Mouse (Mus musculus): ENCODE results near the gene Ssbp2. TPM values are rescaled to one million over a fixed set of nuclear protein-coding genes. Genes with fewer than 3 reads are reported as not detected.

The Ssbp2 gene
- polyA plus RNA-seq, 1 experiment from 2014 or later, result 123 TPM

DNA sequence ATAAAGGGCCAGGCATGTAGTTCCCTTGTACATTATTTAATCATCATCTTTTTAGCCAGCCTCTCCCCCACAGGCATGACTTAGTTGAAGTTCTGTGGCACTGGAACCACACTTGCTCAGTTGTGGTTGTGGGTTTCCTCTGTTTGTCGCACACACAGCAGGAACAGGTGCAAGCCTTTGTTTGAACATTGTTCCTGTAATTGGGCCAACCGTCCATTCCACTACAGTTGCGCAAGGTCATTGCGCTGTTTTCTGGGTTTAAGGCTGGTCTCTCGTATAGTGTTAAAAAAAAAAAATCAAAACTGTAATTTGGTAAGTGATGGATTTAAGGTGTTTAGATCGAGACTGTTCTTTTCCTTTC lies 81.0 kb downstream of the Ssbp2 start:
- Histone ChIP-seq H3K27ac (no peak overlapping the region), H3K9ac (no peak overlapping the region), H3K4me3 (replicated peaks) (no peak overlapping the region), H3K4me1 (no peaks in the 10 kb centered on the region), H3K27me3 (no peaks in the 10 kb centered on the region), H3K9me3 (replicated peaks) (no peaks in the 10 kb centered on the region), H3K36me3 (peaks cover 5% of the 10 kb centered on the region; the same call in 1 of the 2 replicates), H3K4me2 (no peak overlapping the region)
- 96% methylated on average over 6 of the region's 6 CpGs for WGBS
- no peak for ATAC-seq (replicated peaks; ENCODE audit: low FRiP score)

DNA sequence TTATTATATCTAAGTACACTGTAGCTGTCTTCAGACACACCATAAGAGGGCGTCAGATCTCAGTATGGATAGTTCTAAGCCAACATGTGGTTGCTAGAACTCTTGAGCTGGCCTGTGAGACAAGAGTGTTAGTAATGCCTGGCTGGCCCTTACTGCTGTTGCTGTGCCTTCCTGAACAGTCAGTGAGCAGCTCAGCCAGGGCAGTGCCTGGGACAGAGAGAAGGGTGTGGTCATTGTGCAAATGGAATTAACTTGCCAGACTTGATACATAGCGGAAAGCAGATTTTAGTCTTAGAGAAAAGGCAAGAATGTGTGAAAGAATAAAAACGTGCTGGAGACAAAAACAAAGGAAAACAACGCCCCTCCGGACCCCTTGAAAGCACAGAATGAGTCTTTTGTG lies 83.5 kb downstream of the Ssbp2 start:
- no peak overlapping the region for H3K4me2 ChIP-seq
- H3K27ac ChIP-seq, result no peak overlapping the region
- no peak overlapping the region for H3K4me3 ChIP-seq (replicated peaks)
- 83% methylated on average over 5 of the region's 5 CpGs for WGBS
- H3K27me3 ChIP-seq, result no peaks in the 10 kb centered on the region
- H3K36me3 ChIP-seq, result peaks cover 5% of the 10 kb centered on the region; the same call in 1 of the 2 replicates
- H3K4me1 ChIP-seq, result no peaks in the 10 kb centered on the region
- ATAC-seq (replicated peaks; ENCODE audit: low FRiP score), result no peak
- no peak overlapping the region for H3K9ac ChIP-seq
- H3K9me3 ChIP-seq (replicated peaks), result no peaks in the 10 kb centered on the region

DNA sequence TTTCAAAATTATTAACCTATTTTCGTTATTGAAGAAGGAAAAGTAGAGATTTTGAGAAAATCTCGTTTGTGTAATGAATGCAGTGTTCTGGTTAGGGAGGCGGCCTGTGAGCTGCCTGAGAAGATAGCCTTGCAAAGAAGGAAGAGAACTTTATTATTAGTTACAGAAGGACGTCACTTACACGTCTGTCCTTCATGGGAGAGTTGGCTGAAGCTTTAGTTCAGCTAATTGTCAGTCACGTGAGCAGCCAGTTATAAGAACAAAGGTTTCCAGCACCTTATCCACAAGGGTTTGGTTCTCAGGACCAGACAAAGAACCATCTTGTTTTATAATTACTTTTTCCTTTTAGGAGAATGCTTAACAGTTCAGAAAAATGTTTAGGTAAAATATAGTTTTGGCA lies 104.0 kb downstream of the Ssbp2 start:
- Histone ChIP-seq H3K4me2 (no peak overlapping the region), H3K9me3 (replicated peaks) (no peaks in the 10 kb centered on the region), H3K9ac (no peak overlapping the region), H3K27ac (no peak overlapping the region), H3K4me1 (no peaks in the 10 kb centered on the region), H3K4me3 (replicated peaks) (no peak overlapping the region), H3K27me3 (no peaks in the 10 kb centered on the region), H3K36me3 (peaks cover 12% of the 10 kb centered on the region; the same call in 1 of the 2 replicates)
- 72% methylated on average over 6 of the region's 6 CpGs for WGBS
- ATAC-seq (replicated peaks; ENCODE audit: low FRiP score), result no peak

DNA sequence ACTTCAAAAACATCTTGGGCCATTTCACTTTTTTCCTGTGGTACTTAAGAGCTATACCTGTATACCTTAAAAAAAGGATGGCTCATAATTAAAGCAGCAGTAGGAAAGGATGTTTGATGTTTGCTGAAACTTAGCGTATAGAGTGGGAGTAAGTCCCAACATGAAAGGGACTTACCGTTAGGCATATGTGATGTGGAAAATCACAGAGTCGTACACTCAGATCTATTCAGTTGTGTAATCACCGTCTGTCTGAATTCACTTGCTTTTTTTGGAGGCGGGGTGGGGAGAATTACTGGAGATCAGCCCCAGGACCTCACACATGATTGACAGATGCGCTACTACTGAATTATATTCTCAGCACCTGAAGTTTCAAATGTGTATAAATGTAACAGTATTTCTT lies 104.7 kb downstream of the Ssbp2 start:
- no peak for ATAC-seq (replicated peaks; ENCODE audit: low FRiP score)
- Histone ChIP-seq H3K4me3 (replicated peaks) (no peak overlapping the region), H3K27me3 (no peaks in the 10 kb centered on the region), H3K9me3 (replicated peaks) (no peaks in the 10 kb centered on the region), H3K27ac (no peak overlapping the region), H3K36me3 (peaks cover 12% of the 10 kb centered on the region; the same call in 1 of the 2 replicates), H3K9ac (no peak overlapping the region), H3K4me2 (no peak overlapping the region), H3K4me1 (no peaks in the 10 kb centered on the region)
- WGBS, result 88% methylated on average over 6 of the region's 6 CpGs

DNA sequence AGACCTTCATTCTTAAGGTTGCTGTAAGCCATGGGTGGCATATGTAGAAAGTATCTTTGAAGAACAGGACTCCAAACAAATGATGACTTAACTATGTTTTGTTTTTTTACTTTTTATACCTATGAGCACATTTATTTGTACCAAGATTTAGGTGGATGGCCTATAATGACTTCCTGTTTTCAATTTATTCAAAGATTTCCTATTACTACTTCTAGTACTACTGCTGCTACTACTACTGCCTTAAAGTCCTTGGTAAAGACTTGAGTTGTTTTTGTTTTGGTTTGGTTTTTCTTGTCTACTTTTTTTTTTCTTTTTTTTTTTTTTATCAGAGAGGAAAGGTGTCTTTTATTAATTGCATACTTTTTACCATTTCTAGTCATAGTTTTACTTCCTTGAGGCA lies 121.4 kb downstream of the Ssbp2 start:
- Histone ChIP-seq H3K4me3 (replicated peaks) (no peak overlapping the region), H3K27ac (no peak overlapping the region), H3K9me3 (replicated peaks) (no peaks in the 10 kb centered on the region), H3K4me2 (no peak overlapping the region), H3K27me3 (no peaks in the 10 kb centered on the region), H3K4me1 (no peaks in the 10 kb centered on the region), H3K9ac (no peak overlapping the region), H3K36me3 (no peaks in the 10 kb centered on the region)
- no peak for ATAC-seq (replicated peaks; ENCODE audit: low FRiP score)

DNA sequence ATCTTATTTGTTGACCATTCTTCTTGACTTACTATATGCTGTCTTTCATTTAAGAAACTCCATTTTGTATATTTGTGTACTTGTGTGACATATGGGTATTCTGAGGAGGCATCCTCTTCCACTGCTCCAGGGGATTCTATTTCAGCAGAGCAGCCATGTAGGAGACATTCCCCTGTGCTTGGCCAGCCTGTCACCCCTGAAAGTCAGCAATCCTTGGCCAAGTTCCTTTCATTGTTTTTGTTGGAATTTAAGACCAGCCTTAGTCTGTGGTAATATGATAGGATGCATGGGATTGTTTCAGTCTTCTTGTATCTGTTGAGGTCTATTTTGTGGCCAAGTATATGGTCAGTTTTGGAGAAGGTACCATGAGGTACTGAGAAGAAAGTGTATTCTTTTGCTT lies 122.1 kb downstream of the Ssbp2 start:
- Histone ChIP-seq H3K4me1 (no peaks in the 10 kb centered on the region), H3K27me3 (no peaks in the 10 kb centered on the region), H3K4me2 (no peak overlapping the region), H3K9me3 (replicated peaks) (no peaks in the 10 kb centered on the region), H3K9ac (no peak overlapping the region), H3K27ac (no peak overlapping the region), H3K4me3 (replicated peaks) (no peak overlapping the region), H3K36me3 (no peaks in the 10 kb centered on the region)
- peak; percentile 79 for ATAC-seq (replicated peaks; ENCODE audit: low FRiP score)

DNA sequence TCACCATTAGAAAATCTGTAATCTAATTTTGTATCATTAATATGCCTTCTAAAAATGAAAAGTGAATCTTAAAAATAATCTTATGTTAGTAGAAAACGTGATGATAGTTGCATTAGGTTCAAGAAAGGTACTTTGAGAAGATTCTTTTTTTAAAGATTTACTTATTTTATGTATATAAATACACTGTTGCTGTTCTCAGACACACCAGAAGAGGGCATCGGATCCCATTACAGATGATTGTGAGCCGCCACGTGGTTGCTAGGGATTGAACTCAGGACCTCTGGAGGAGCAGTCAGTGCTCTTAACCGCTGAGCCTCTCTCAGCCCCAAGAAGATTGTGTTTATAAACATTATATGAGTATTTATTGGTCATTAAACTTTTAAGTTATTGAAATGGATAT lies 126.3 kb downstream of the Ssbp2 start:
- Histone ChIP-seq H3K4me3 (replicated peaks) (no peak overlapping the region), H3K27ac (no peak overlapping the region), H3K9me3 (replicated peaks) (no peaks in the 10 kb centered on the region), H3K27me3 (no peaks in the 10 kb centered on the region), H3K4me1 (no peaks in the 10 kb centered on the region), H3K9ac (no peak overlapping the region), H3K4me2 (no peak overlapping the region), H3K36me3 (no peaks in the 10 kb centered on the region)
- no peak for ATAC-seq (replicated peaks; ENCODE audit: low FRiP score)
- 85% methylated on average over 5 of the region's 5 CpGs for WGBS

DNA sequence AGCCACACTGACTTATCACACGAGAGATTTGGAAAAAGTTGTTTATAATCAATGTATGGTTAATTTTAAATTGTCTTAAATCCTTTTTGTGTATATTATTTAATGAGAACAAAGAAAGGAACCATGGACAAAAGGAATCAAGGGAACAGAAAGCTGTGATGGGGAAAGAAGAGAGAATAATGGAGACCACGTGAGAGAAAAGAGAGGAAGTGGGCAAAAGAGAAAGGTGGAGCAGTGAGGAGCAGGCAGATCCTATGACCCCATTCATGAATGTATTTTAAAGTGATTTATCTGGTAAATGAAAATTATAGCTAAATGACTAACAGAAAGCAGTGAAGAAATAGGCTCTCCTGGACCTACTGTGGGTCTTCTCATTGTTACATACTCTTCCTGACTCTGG lies 128.4 kb downstream of the Ssbp2 start:
- Histone ChIP-seq H3K4me3 (replicated peaks) (no peak overlapping the region), H3K9me3 (replicated peaks) (no peaks in the 10 kb centered on the region), H3K9ac (no peak overlapping the region), H3K4me2 (no peak overlapping the region), H3K27ac (no peak overlapping the region), H3K36me3 (no peaks in the 10 kb centered on the region), H3K4me1 (no peaks in the 10 kb centered on the region), H3K27me3 (no peaks in the 10 kb centered on the region)
- ATAC-seq (replicated peaks; ENCODE audit: low FRiP score), result no peak
- 81% methylated on average over 2 of the region's 2 CpGs for WGBS

DNA sequence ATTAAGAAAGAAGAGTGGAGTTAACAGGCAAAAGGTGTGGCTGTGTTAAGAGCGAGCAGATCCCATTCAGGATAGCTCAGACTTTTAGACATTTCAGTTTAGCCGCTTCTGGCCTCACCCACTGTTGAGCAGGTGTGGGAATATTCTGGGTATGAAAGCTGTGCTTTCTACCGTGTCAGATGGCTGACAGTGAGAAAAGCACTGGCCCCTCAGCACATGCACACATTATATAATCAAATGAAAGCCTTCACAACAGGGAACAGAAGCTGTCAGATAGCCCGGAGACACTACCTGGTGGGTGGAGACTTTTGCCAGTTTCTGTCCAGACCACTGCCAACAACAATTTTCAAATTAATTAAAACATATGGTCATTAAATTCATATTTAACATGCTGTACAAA lies 131.8 kb downstream of the Ssbp2 start:
- Histone ChIP-seq H3K4me2 (no peak overlapping the region), H3K36me3 (no peaks in the 10 kb centered on the region), H3K4me1 (no peaks in the 10 kb centered on the region), H3K9me3 (replicated peaks) (no peaks in the 10 kb centered on the region), H3K27me3 (no peaks in the 10 kb centered on the region), H3K27ac (no peak overlapping the region), H3K9ac (no peak overlapping the region), H3K4me3 (replicated peaks) (no peak overlapping the region)
- 85% methylated on average over 4 of the region's 4 CpGs for WGBS
- no peak for ATAC-seq (replicated peaks; ENCODE audit: low FRiP score)

DNA sequence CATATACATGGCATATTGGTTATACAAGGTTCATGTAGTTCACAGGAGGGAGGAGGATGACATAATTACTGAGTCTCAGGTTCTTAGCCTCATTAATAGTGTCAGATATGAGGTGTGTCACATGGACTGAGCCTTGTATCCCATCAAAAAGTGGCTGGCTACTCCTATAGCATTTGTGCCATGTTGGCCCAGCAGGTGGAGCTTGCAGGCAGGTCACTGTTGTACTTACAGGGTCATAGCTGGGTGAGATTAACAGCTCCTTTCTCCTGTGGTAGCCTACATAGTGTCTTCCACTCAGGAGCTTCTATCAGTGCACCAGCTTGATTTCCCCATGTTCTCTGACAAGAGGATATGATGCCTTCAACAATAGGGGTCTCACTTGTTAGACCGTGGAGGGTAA lies 135.2 kb downstream of the Ssbp2 start:
- Histone ChIP-seq H3K27me3 (no peaks in the 10 kb centered on the region), H3K4me2 (no peak overlapping the region), H3K9me3 (replicated peaks) (no peaks in the 10 kb centered on the region), H3K4me1 (no peaks in the 10 kb centered on the region), H3K9ac (no peak overlapping the region), H3K4me3 (replicated peaks) (no peak overlapping the region), H3K36me3 (no peaks in the 10 kb centered on the region), H3K27ac (no peak overlapping the region)
- ATAC-seq (replicated peaks; ENCODE audit: low FRiP score), result no peak
- WGBS, result 95% methylated on average over 1 of the region's 1 CpGs

DNA sequence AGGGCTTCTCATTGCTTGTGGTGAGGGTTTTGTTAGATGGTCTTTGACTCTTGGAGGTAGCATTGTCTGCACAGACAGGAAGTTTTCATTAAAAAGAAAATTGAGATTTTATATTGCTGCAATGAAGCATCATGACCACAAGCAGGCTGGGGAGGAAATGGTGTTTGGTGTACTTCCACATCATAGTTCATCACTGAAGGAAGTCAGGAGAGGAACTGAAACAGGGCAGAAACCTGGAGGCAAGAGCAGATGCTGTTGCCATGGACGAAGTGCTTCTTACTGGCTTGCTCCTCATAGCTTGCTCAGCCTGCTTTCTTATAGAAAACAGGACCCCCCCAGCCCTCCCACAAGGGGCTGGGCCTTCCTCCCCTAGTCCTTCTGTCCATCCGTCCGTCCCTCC lies 139.5 kb downstream of the Ssbp2 start:
- Histone ChIP-seq H3K9ac (no peak overlapping the region), H3K27ac (no peak overlapping the region), H3K4me3 (replicated peaks) (no peak overlapping the region), H3K27me3 (no peaks in the 10 kb centered on the region), H3K9me3 (replicated peaks) (no peaks in the 10 kb centered on the region), H3K4me2 (no peak overlapping the region), H3K4me1 (no peaks in the 10 kb centered on the region), H3K36me3 (no peaks in the 10 kb centered on the region)
- ATAC-seq (replicated peaks; ENCODE audit: low FRiP score), result no peak
- 97% methylated on average over 3 of the region's 3 CpGs for WGBS

DNA sequence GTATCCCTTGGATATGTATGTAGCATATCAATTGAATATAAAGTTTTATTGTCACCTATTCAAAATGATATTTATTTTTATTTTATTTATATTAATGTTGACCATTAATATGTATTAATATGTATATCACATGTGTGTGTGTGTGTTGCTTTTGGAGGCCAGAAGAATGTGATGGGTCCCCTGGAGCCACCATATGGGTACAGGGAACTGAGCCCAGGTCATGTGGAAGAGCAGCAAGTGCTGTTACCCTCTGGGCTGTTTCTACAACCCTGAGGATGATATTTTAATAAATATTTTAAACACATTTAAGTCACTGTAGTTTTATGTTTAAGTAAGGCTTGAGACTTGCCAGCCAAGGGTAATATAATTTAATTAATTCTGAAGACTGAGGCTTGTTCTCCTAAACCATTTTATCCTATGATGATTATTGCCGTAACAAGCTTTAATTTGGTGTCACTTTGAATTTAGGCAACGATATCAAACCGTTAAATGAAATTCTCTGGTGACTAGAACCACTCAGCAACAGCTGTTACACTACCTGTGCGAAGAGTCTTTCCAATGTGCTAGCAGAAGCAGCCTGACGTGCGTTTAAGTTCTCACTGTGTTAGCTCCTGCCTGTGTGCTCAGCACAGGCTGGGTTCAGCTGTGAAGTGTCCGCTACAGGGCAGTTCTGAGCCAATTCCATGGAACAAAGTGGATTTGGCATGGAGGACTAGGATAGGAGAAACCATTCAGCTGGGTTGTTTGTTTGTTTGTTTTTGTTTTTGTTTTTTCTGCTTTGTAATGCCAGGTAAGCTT lies 145.2 kb downstream of the Ssbp2 start:
- Histone ChIP-seq H3K9me3 (replicated peaks) (no peaks in the 10 kb centered on the region), H3K9ac (no peak overlapping the region), H3K4me1 (0 out of 2 replicates have a peak, but pooled peaks cover 6% of the 10 kb centered on the region), H3K36me3 (no peaks in the 10 kb centered on the region), H3K27me3 (no peaks in the 10 kb centered on the region), H3K4me3 (replicated peaks) (no peak overlapping the region), H3K4me2 (no peak overlapping the region), H3K27ac (no peak overlapping the region)
- 93% methylated on average over 7 of the region's 7 CpGs for WGBS
- no peak for ATAC-seq (replicated peaks; ENCODE audit: low FRiP score)

DNA sequence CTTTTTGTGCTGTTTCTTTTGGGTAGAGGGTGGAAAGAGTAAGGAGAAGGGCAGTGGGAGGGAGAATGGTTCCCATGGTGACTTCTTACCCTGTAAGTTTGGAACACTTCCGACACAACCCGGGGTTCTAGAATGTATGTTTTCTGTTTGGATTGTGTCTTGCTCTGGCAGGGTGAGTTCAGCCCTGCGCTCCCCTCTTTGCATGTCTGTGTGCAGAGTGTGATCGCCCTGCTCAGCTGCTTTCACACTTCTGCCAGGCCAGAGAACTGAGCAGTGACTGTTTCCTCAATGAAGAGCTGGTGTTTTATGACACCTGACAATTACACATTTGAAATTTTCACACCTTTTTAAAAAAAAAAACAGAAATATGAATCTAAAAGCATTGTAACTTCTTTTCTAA lies 150.5 kb downstream of the Ssbp2 start:
- no peak for ATAC-seq (replicated peaks; ENCODE audit: low FRiP score)
- no peak overlapping the region for H3K27ac ChIP-seq
- H3K4me2 ChIP-seq, result no peak overlapping the region
- WGBS, result 73% methylated on average over 4 of the region's 4 CpGs
- H3K9ac ChIP-seq, result no peak overlapping the region
- H3K27me3 ChIP-seq, result no peaks in the 10 kb centered on the region
- H3K4me1 ChIP-seq, result 0 out of 2 replicates have a peak, but pooled peaks cover 6% of the 10 kb centered on the region
- no peaks in the 10 kb centered on the region for H3K36me3 ChIP-seq
- no peak overlapping the region for H3K4me3 ChIP-seq (replicated peaks)
- H3K9me3 ChIP-seq (replicated peaks), result no peaks in the 10 kb centered on the region
